Mouse (Mus musculus) C3H10T1/2 (cell line): ENCODE measurements around the gene Tnrc6c. TPM values are rescaled to one million over a fixed set of nuclear protein-coding genes. Genes with fewer than 3 reads are reported as not detected.

Experiments used
- polyA plus RNA-seq, 2 experiments: library from polyadenylated mRNA; unstranded; fragments of >200 nt; fragmentation: generic; extraction: Trizol; gene quantifications; one replicate each; pipeline ENCODE4 v1.2.1; 2012; ENCODE audit warnings: missing spikeins in 2 of 2

The Tnrc6c gene
- polyA plus RNA-seq = 10 to 100 TPM in 1 of 2 experiments, 1 to 10 TPM in 1; 1.6 to 15.4 TPM

GRCm38 (mm10) chr11:117653491-117654351, at the start of gene Tnrc6c:
TSS of gene Tnrc6c (plus strand) at chr11:117654289.

GRCm38 (mm10) chr11:117781993-117782704, 128.1 kb downstream of the Tnrc6c start, which contains the start of the genes Tmc8 and Tmc6:
TSS of gene Tmc8 (plus strand) at chr11:117782076.
TSS of gene Tmc6 (minus strand) at chr11:117782198.

GRCm38 (mm10) chr11:117797511-117798159, 143.5 kb downstream of the Tnrc6c start, which contains the start of gene 6030468B19Rik:
TSS of gene 6030468B19Rik (plus strand) at chr11:117797660.

GRCm38 (mm10) chr11:117809407-117810311, 155.6 kb downstream of the Tnrc6c start, which contains the start of the genes Gm20708 and Syngr2:
TSS of gene Gm20708 (plus strand) at chr11:117809668.
TSS of gene Syngr2 (plus strand) at chr11:117809668.

Other genes starting within 250 kb of the Tnrc6c start
- gene Gm11733, start 169.9 kb upstream of the Tnrc6c start, polyA plus RNA-seq = not detected
- gene Tmc8, start 127.8 kb downstream of the Tnrc6c start, polyA plus RNA-seq = under 1 TPM; 0.05 to 0.53 TPM
- gene Tmc6, start 127.9 kb downstream of the Tnrc6c start, polyA plus RNA-seq = 10 to 100 TPM; 34.3 to 53.3 TPM
- not detected for gene 6030468B19Rik, start 143.4 kb downstream of the Tnrc6c start, polyA plus RNA-seq
- under 1 TPM; 0.08 to 0.85 TPM for gene Gm20708, start 155.4 kb downstream of the Tnrc6c start, polyA plus RNA-seq
- gene Syngr2, start 155.4 kb downstream of the Tnrc6c start, polyA plus RNA-seq = 100 to 1,000 TPM in 1 of 2 experiments, 10 to 100 TPM in 1; 85.3 to 136 TPM
- 10 to 100 TPM in 1 of 2 experiments, 1 to 10 TPM in 1; 4.2 to 10.4 TPM for gene Afmid, start 171.6 kb downstream of the Tnrc6c start, polyA plus RNA-seq
- 100 to 1,000 TPM; 130 to 337 TPM for gene Tk1, start 171.8 kb downstream of the Tnrc6c start, polyA plus RNA-seq
- gene Birc5, start 195.0 kb downstream of the Tnrc6c start, polyA plus RNA-seq = 100 to 1,000 TPM; 206 to 286 TPM
- gene Tmem235, start 206.5 kb downstream of the Tnrc6c start, polyA plus RNA-seq = under 1 TPM; 0.01 to 0.13 TPM
- 1 to 10 TPM in 1 of 2 experiments, under 1 TPM in 1; 0.95 to 6.1 TPM for gene Tha1, start 219.2 kb downstream of the Tnrc6c start, polyA plus RNA-seq